Mouse (Mus musculus): ENCODE results near the gene Tcaf1. TPM values are rescaled to one million over a fixed set of nuclear protein-coding genes. Genes with fewer than 3 reads are reported as not detected.

Tcaf1 gene
- polyA plus RNA-seq, 1 experiment from 2014 or later: 39.1 TPM

DNA sequence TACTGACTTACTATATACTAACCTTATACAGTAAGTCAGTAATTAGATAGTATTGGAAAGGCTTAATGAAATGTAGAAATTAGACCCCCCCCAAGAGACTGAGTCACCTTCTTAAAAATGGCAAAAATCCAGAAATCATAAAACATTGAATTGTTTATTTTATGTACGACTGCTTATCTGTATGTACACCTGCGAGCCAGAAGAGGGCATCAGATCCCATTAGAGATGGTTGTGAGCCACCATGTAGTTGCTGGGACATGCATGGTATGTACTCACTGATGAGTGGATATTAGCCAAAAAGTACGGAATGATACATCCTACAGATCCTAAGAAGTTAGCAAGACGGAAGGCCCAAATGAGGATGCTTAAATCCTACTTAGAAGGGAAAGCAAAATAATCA, 78.5 kb downstream of the Tcaf1 start:
- WGBS: 66% methylated on average over 4 of the region's 4 CpGs
- no peaks in the 10 kb centered on the region for H3K27me3 ChIP-seq (ENCODE audit: control insufficient read depth, insufficient read depth, low read length)
- H3K36me3 ChIP-seq (ENCODE audit: control insufficient read depth, insufficient read depth): no peaks in the 10 kb centered on the region
- no peak overlapping the region for H3K9ac ChIP-seq (ENCODE audit: low read length)
- no peak overlapping the region for H3K4me3 ChIP-seq (ENCODE audit: low read length)
- no peak overlapping the region for H3K27ac ChIP-seq (ENCODE audit: low read length)
- no peaks in the 10 kb centered on the region for H3K4me1 ChIP-seq (ENCODE audit: control insufficient read depth, insufficient read depth, low read length)
- H3K4me2 ChIP-seq (ENCODE audit: low read depth, low read length): no peak overlapping the region
- no peaks in the 10 kb centered on the region for H3K9me3 ChIP-seq (replicated peaks; ENCODE audit: control insufficient read depth, low read length)
- no peak for ATAC-seq (replicated peaks; ENCODE audit: extremely low read depth, insufficient read depth, low FRiP score)

Other genes starting within 250 kb of the Tcaf1 start
- gene Olfr458, start 244.9 kb downstream of the Tcaf1 start, polyA plus RNA-seq (2015; fragmentation: Nextera tagmentation; extraction: Ambion mirVana): not detected in 2 replicates
- not detected in 2 replicates for gene Olfr457, start 233.8 kb downstream of the Tcaf1 start, polyA plus RNA-seq (2015; fragmentation: Nextera tagmentation; extraction: Ambion mirVana)
- gene Olfr456, start 222.9 kb downstream of the Tcaf1 start, polyA plus RNA-seq (2015; fragmentation: Nextera tagmentation; extraction: Ambion mirVana): 0.14 and 0.18 TPM in 2 replicates
- not detected in 2 replicates for gene Olfr455, start 162.5 kb downstream of the Tcaf1 start, polyA plus RNA-seq (2015; fragmentation: Nextera tagmentation; extraction: Ambion mirVana)
- 0.06 TPM in 1 of 2 replicates, not detected in the other for gene Tcaf3, start 112.4 kb downstream of the Tcaf1 start, polyA plus RNA-seq (2015; fragmentation: Nextera tagmentation; extraction: Ambion mirVana)
- 3.7 and 4.0 TPM in 2 replicates for gene Tcaf2, start 64.8 kb downstream of the Tcaf1 start, polyA plus RNA-seq (2015; fragmentation: Nextera tagmentation; extraction: Ambion mirVana)
- not detected in 2 replicates for gene Olfr453, start 29.3 kb upstream of the Tcaf1 start, polyA plus RNA-seq (2015; fragmentation: Nextera tagmentation; extraction: Ambion mirVana)
- gene Olfr38, start 46.3 kb upstream of the Tcaf1 start, polyA plus RNA-seq (2015; fragmentation: Nextera tagmentation; extraction: Ambion mirVana): not detected in 2 replicates
- gene Olfr452, start 75.0 kb upstream of the Tcaf1 start, polyA plus RNA-seq (2015; fragmentation: Nextera tagmentation; extraction: Ambion mirVana): not detected in 2 replicates
- not detected in 2 replicates for gene Olfr450, start 101.9 kb upstream of the Tcaf1 start, polyA plus RNA-seq (2015; fragmentation: Nextera tagmentation; extraction: Ambion mirVana)
- not detected in 2 replicates for gene Olfr449, start 124.3 kb upstream of the Tcaf1 start, polyA plus RNA-seq (2015; fragmentation: Nextera tagmentation; extraction: Ambion mirVana)
- not detected in 2 replicates for gene Olfr448, start 180.4 kb upstream of the Tcaf1 start, polyA plus RNA-seq (2015; fragmentation: Nextera tagmentation; extraction: Ambion mirVana)
- gene Olfr447, start 198.8 kb upstream of the Tcaf1 start, polyA plus RNA-seq (2015; fragmentation: Nextera tagmentation; extraction: Ambion mirVana): not detected in 2 replicates
- not detected in 2 replicates for gene Olfr446, start 211.3 kb upstream of the Tcaf1 start, polyA plus RNA-seq (2015; fragmentation: Nextera tagmentation; extraction: Ambion mirVana)
- gene Olfr444, start 239.0 kb upstream of the Tcaf1 start, polyA plus RNA-seq (2015; fragmentation: Nextera tagmentation; extraction: Ambion mirVana): not detected in 2 replicates

All from heart, embryonic 16.5 days (tissue).